Mouse (Mus musculus) heart, adult 8-10 months (tissue): Measurements from ENCODE around the gene Zbtb7b. TPM values are rescaled to one million over a fixed set of nuclear protein-coding genes. Genes with fewer than 3 reads are reported as not detected.

Experiments
- DNase-seq: peaks from one replicate; pipeline ENCODE4 v3.0.0; 2022; ENCODE audit warnings: low spot score
- total RNA-seq, 4 experiments: library from RNA; stranded (reverse); gene quantifications; 2 replicates each; pipeline ENCODE4 v1.2.4; 2022

The Zbtb7b gene
- total RNA-seq, 4 experiments from 2014 or later, result 19.6 to 23.2 (median 22.9) TPM

GRCm38 (mm10) chr3:89337062-89337720 lies 57.4 kb downstream of the Zbtb7b start:
- no peak for DNase-seq

- DNase-seq, result no peak
Observed at GRCm38 (mm10) chr3:89336529-89336928, 58.0 kb downstream of the Zbtb7b start.

GRCm38 (mm10) chr3:89333053-89333452 lies 61.5 kb downstream of the Zbtb7b start:
- no peak for DNase-seq

GRCm38 (mm10) chr3:89332476-89332875 lies 62.1 kb downstream of the Zbtb7b start:
- no peak for DNase-seq

GRCm38 (mm10) chr3:89332013-89332412 lies 62.6 kb downstream of the Zbtb7b start:
- DNase-seq, result no peak

- DNase-seq, result no peak
Observed at GRCm38 (mm10) chr3:89331561-89331960, 63.0 kb downstream of the Zbtb7b start.

GRCm38 (mm10) chr3:89330948-89331347 lies 63.6 kb downstream of the Zbtb7b start:
- DNase-seq, result no peak

- no peak for DNase-seq
Observed at GRCm38 (mm10) chr3:89330346-89330745, 64.2 kb downstream of the Zbtb7b start.

- DNase-seq, result no peak
Observed at GRCm38 (mm10) chr3:89328623-89329022, 66.0 kb downstream of the Zbtb7b start.

Other genes starting within 250 kb of the Zbtb7b start
- gene Hcn3, start 234.6 kb downstream of the Zbtb7b start, total RNA-seq, result under 1 TPM in 3 of 4 experiments, not detected in 1; 0.12 to 0.75 (median 0.72) TPM
- 10 to 100 TPM; 14.6 to 19.3 (median 17.2) TPM for gene Clk2, start 230.0 kb downstream of the Zbtb7b start, total RNA-seq
- gene Scamp3, start 217.3 kb downstream of the Zbtb7b start, total RNA-seq, result 10 to 100 TPM; 49.4 to 57.8 (median 53.3) TPM
- 1 to 10 TPM; 2.6 to 4.8 (median 4.3) TPM for gene Fam189b, start 211.6 kb downstream of the Zbtb7b start, total RNA-seq
- gene Gba, start 191.8 kb downstream of the Zbtb7b start, total RNA-seq, result 10 to 100 TPM; 17.0 to 19.8 (median 17.9) TPM
- gene Thbs3, start 179.6 kb downstream of the Zbtb7b start, total RNA-seq, result 1 to 10 TPM; 3.2 to 9.8 (median 4.0) TPM
- gene Mtx1, start 167.7 kb downstream of the Zbtb7b start, total RNA-seq, result 10 to 100 TPM; 56.4 to 63.5 (median 59.5) TPM
- under 1 TPM in 3 of 4 experiments, not detected in 1; 0.13 to 0.63 (median 0.49) TPM for gene Muc1, start 165.7 kb downstream of the Zbtb7b start, total RNA-seq
- 100 to 1,000 TPM in 1 of 4 experiments, 10 to 100 TPM in 3; 87.0 to 108 (median 89.4) TPM for gene Krtcap2, start 148.8 kb downstream of the Zbtb7b start, total RNA-seq
- under 1 TPM; 0.34 to 0.87 (median 0.83) TPM for gene Trim46, start 148.5 kb downstream of the Zbtb7b start, total RNA-seq
- gene Dpm3, start 135.4 kb downstream of the Zbtb7b start, total RNA-seq, result 10 to 100 TPM; 49.1 to 65.7 (median 53.6) TPM
- gene Slc50a1, start 124.2 kb downstream of the Zbtb7b start, total RNA-seq, result 10 to 100 TPM; 16.6 to 27.0 (median 21.0) TPM
- gene Efna1, start 113.6 kb downstream of the Zbtb7b start, total RNA-seq, result 10 to 100 TPM; 28.2 to 36.1 (median 32.6) TPM
- gene Efna3, start 71.8 kb downstream of the Zbtb7b start, total RNA-seq, result under 1 TPM in 1 of 4 experiments, not detected in 3; 0.11 TPM
- under 1 TPM in 3 of 4 experiments, not detected in 1; 0.19 to 0.34 (median 0.27) TPM for gene Efna4, start 56.7 kb downstream of the Zbtb7b start, total RNA-seq
- gene Adam15, start 44.8 kb downstream of the Zbtb7b start, total RNA-seq, result 10 to 100 TPM; 43.3 to 52.5 (median 48.6) TPM
- gene Dcst2, start 32.8 kb downstream of the Zbtb7b start, total RNA-seq, result not detected
- gene Dcst1, start 29.5 kb downstream of the Zbtb7b start, total RNA-seq, result not detected
- gene Lenep, start 8.0 kb upstream of the Zbtb7b start, total RNA-seq, result 1 to 10 TPM in 2 of 4 experiments, under 1 TPM in 1, not detected in 1; 0.75 to 1.5 (median 1.2) TPM
- gene Flad1, start 17.1 kb upstream of the Zbtb7b start, total RNA-seq, result 10 to 100 TPM; 55.5 to 71.8 (median 67.9) TPM
- gene Cks1b, start 23.6 kb upstream of the Zbtb7b start, total RNA-seq, result 1 to 10 TPM; 3.8 to 5.4 (median 4.2) TPM
- 10 to 100 TPM; 33.3 to 37.7 (median 36.5) TPM for gene Shc1, start 23.7 kb upstream of the Zbtb7b start, total RNA-seq
- gene Pygo2, start 35.4 kb upstream of the Zbtb7b start, total RNA-seq, result 10 to 100 TPM; 13.3 to 17.9 (median 14.9) TPM
- 10 to 100 TPM; 67.8 to 74.7 (median 71.2) TPM for gene Pbxip1, start 41.9 kb upstream of the Zbtb7b start, total RNA-seq
- gene Pmvk, start 59.8 kb upstream of the Zbtb7b start, total RNA-seq, result 1 to 10 TPM; 5.5 to 8.6 (median 7.5) TPM
- gene Kcnn3, start 125.4 kb upstream of the Zbtb7b start, total RNA-seq, result 1 to 10 TPM; 2.1 to 3.4 (median 2.4) TPM